Mouse (Mus musculus) bone marrow, adult 2 months (tissue): ENCODE measurements at regions not wholly inside any gene's neighbourhood (a gene's known extent, or its start where the extent isn't known, plus 50 kb on each side); places are given as distances from the start of the nearest gene placed in this dataset.

Source experiments
- H3K27ac ChIP-seq: fragments of 200-500 bp; 2 replicates; pipeline ENCODE4 v1.5.1; 2012; ENCODE audit warnings: low read depth, mild to moderate bottlenecking, control low read depth, inconsistent platforms, low read length; ENCODE audit not compliant: control insufficient read depth, poor library complexity, insufficient read depth
- H3K4me1 ChIP-seq: fragments of 200-500 bp; 2 replicates; pipeline ENCODE4 v1.6.1; 2011; ENCODE audit warnings: low read length; ENCODE audit not compliant: control insufficient read depth, insufficient read depth
- H3K4me3 ChIP-seq: fragments of 200-500 bp; replicated peaks from 2 replicates; pipeline ENCODE3; 2011; ENCODE audit warnings: mild to moderate bottlenecking, low read depth, low read length, control low read depth; ENCODE audit not compliant: control insufficient read depth
- CTCF ChIP-seq: fragments of 200-500 bp; IDR thresholded peaks from 2 replicates; pipeline ENCODE4 v1.5.1; 2011; ENCODE audit warnings: low read length, control low read depth; ENCODE audit not compliant: control insufficient read depth, insufficient read depth
- POLR2A ChIP-seq: fragments of 200-500 bp; IDR thresholded peaks from 2 replicates; pipeline ENCODE4 v1.6.1; 2011; ENCODE audit warnings: low read depth, mild to moderate bottlenecking, control low read depth, low read length, borderline replicate concordance; ENCODE audit not compliant: control insufficient read depth
- WGBS: fragments of 180-500 bp; shearing (Covaris S2); methylation state at CpG from one replicate; pipeline ENCODE4 v1.1.7; 2018; 5-methylcytosine and 5-hydroxymethylcytosine counted together

GRCm38 (mm10) chr7:37421704-37422103, 351.7 kb downstream of the Zfp536 start:
- 76% methylated on average over 10 of the region's 10 CpGs for WGBS

More at GRCm38 (mm10) chr7:37421704-37422103, 351.7 kb downstream of the Zfp536 start:
- H3K4me1 ChIP-seq, result no peaks in the 10 kb centered on the region
- no peak overlapping the region for H3K4me3 ChIP-seq
- TF ChIP-seq POLR2A (no peak), CTCF (no peak)
- no peak overlapping the region for H3K27ac ChIP-seq
